13 mouse cellular contexts compared by ENCODE assay signal in genomic region chr13:40061281-40061680, GRCm38 (mm10).
DNase-seq lines count a peak whose midpoint lies in the region.
"Had no signal": no experiment of that assay in that cellular context is flagged by ENCODE, and none has a peak within 500 bp of the region (broad histone marks: within the 10 kb centered on the region; RNA-seq: fewer than 3 reads in every experiment).

No protein-coding gene starts in this region.

- intact Hi-C loops in heart, postnatal 36 days (cut with DNase I) = no loop called here

- DNase-seq in heart, adult 8-10 months (ENCODE audit: low spot score) = peak; percentile 1
- no peak for DNase-seq in heart, postnatal 36 days
- DNase-seq in brain, adult 2 months (ENCODE audit: low read depth, low spot score) = peak; percentile 89
- peak; percentile 91 for DNase-seq in cerebellum, adult 9-10 months
- DNase-seq in skeletal muscle tissue, adult 2 months (ENCODE audit: low read depth, low spot score) = peak; percentile 7
- DNase-seq in frontal cortex, adult 2 months (ENCODE audit: extremely low spot score in 1 of 2, low spot score in 1 of 2) = no peak
- no peak for DNase-seq in kidney, adult 18-20 months
- DNase-seq: adrenal gland, adult 8-10 months; forebrain, postnatal 0 days; layer of hippocampus, adult 9-11 months; lung, postnatal 14 days; right cerebral cortex, adult 18-20 months; thymus, adult 18-20 months had no signal

Comparison
In these comparisons a context has a peak if more than half of its experiments do, and no peak if none do; other contexts are left out.
1. DNase-seq: peak in heart, adult 8-10 months (single experiment), brain, adult 2 months (single experiment), cerebellum, adult 9-10 months (single experiment) and skeletal muscle tissue, adult 2 months (single experiment); none in heart, postnatal 36 days (0 of 2), frontal cortex, adult 2 months (0 of 2) and kidney, adult 18-20 months (single experiment).